Mouse (Mus musculus): Measurements from ENCODE around the gene Abcb6.

Gene Abcb6

DNA sequence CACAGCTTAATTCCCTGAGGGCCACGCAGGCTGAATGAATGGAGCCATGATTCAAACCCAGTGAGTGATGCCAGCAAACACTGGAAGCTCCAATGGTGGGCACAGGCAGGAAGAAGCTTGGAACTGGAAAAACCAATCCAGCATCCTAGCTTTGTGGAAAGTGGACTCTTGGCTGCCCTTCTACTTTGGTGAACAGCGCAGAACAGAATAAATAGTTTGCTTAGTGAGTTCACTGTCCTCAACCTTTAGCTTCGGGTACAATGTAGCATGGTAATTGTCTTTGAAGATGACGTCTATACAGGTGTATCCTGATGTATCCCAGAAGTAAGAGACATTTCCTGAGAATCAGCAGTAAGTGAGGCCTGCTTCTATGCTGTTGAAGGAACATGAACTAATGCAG, 31.5 kb downstream of the Abcb6 start:
- in situ Hi-C loops (cut with MboI; ENCODE audit: low sequenced_read_pairs): no loop called here

DNA sequence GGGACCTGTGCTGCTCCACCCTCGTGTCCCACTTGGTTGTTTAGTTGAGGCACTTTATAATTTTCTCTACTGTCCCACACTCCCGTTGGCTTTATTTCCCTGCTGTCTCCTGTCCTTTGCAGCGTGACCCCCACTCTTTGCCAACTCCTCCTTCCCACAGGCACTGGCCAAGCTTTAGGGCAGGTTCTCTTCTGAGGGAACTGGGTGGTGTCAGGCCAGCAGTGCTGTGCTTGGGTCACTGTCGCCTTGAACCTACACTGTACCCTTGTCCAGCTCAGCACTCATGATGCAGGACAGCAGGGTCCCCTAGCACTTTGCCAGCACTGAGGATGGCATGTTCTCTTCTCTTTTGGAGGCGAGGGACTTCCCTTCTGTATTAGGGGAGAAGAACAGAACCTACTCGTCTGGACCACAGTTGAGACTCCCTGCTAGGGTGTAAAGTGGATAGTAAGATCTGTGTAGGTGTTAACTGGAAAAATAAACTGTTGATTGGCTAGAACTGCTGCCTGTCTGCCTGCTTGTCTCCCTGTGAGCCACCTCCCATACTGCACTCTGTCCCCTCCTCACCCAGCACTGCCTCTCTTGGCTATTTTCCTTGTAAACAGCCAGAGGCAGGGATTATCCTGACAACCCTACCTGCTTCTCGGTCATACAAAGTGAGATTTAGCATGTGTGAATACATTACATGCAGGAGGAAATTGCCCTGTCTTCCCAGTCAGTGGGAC, 32.6 kb downstream of the Abcb6 start:
- in situ Hi-C loops (cut with MboI; ENCODE audit: low sequenced_read_pairs): no loop called here

DNA sequence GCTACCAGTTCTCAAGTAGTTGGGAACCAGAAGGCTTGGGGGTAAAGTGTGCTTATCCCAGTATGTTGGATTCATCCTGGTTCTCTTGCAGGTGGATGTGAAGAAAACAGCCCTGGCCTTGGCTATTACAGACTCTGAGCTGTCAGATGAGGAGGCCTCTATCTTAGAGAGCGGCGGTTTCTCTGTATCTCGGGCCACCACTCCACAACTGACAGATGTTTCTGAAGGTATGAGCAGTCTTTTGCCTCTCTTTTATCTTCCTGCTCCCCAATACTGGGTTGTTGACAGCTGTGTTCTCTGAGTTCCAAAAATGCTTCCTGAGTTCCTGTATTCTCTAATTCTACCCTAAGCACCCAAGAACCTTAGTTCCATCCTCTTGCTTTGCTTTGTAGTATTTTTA, 34.6 kb downstream of the Abcb6 start:
- in situ Hi-C loops (cut with MboI; ENCODE audit: low sequenced_read_pairs): no loop called here

DNA sequence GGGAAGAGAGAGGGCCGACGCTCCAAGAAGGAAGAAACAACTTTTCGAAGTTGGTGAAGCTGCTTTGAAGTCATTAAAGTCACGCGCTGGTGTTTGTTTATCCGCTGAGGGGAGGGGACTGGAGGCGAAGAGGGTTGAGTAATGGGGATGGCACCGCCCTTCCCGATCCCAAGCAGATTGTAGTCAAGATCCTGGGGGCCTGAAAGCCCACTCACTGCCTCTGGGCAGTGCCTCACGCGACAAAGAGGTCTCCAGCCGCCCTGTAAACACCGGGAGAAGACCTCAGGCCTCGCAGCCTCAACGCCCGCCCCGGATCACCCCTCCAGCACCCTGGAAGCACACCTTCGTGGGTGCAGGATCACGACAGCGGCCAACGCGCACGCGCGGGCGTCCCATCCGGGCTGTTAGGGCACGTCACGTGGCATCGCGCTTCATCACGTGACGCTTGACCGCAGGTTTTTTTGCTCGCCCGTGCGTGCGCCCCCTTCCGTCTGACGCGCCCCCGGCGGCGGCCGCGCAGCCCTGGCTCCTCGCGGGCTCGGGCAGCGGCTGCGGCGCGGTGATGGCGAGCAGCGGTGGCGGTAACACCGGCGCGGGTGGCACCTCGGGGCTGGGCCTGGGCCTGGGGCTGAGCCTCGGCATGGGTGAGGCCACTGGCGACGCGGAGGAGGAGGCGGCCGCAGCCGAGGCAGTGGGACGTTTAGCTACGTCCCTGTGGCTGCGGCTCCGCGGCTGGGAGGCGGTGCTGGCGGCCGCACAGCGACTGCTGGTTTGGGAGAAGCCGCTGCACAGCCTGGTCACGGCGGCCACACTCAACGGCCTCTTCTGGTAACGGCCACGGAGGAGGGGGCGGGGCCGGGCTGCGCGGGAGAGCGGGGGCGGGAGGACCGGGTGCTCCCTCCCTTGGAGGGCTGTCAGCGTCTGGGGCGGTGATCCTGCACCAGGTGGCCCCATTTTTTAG, 37.6 kb downstream of the Abcb6 start, which contains the start of the genes Cnppd1 and Retreg2:
TSS of gene Cnppd1 (minus strand) at position 411 of the 961 bp plus-strand sequence.
TSS of gene Retreg2 (plus strand) at position 478 of the 961 bp plus-strand sequence.
- in situ Hi-C loops (cut with MboI; ENCODE audit: low sequenced_read_pairs): no loop called here

DNA sequence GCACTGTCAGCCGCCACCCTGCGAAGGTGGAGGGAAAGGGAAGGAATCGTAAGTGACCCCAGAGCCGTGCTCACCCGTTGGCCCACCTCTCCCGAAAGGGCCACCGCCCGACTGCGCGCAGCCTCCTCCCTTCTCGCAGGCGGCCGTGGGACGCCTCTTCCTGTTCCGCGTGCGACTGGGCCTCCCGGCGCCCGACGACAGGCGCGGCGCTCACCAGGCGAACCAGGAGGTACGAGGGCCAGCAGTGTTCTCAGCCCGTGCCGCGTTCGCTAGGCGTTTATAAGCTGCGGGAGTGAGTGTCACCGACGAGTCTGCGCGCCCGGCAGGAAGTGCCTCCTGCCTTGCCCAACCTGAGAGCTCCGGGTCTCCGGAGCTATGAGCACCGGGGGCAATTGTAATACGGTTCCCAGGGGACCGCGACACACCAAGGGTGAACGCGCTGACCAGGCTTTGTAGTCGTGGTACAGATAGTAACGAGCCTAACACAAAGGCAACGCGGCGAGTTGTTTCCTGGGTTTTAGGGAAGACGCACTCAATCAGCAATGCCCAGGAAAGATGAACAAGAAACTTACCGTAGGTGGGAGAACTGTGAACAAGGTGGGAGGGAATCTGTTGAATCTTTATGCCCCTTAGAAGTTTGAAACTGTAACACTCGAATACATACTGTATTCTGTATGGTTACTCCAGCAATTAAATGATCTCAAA, 38.6 kb downstream of the Abcb6 start:
- in situ Hi-C loops (cut with MboI; ENCODE audit: low sequenced_read_pairs): no loop called here

DNA sequence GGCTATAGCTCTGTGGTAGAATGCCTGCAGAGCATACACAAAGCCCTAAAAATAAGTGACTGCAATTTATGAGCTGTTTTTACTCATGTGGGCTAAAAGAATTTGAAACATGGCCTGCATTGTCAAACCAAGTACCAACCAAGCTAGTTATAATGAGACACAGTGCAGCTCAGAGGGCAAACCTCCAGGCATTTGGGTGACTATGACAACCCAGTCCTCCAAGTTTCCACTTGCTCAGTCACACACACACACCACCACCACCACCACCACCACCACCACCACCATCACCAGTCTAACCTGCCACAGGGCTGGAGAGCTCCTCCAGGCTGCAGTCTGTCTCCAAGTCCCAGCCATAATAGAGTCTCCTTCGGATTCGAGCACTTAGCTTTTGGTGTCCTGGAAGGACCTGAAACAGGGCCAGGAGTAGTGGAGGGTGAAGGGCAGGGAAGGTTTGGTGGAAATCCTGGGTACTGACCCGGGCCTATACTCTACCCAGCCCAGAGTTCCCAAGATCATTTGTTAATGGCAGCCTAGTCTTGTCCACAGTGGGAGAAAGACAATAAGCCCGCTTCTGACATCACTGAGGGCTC, 39.5 kb downstream of the Abcb6 start:
- in situ Hi-C loops (cut with MboI; ENCODE audit: low sequenced_read_pairs): no loop called here

DNA sequence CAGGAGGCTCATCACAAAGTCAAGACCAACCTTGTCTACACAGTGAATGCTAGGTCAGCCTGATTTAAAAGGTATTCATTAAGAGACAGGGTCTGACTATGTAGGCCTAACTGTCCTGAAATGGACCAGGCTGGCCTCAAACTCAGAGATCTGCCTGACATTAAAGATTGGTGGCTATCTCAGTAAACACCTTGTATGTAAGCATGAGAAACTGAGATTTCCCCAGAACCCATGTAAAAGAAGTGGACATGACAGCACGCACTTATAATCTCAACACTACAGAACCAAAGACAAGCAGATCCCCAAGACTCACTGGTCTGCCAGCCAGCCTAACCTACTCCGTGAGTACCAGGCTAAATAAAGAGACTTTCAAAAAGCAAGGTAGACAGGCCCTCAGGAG, 41.7 kb downstream of the Abcb6 start:
- in situ Hi-C loops (cut with MboI; ENCODE audit: low sequenced_read_pairs): no loop called here

DNA sequence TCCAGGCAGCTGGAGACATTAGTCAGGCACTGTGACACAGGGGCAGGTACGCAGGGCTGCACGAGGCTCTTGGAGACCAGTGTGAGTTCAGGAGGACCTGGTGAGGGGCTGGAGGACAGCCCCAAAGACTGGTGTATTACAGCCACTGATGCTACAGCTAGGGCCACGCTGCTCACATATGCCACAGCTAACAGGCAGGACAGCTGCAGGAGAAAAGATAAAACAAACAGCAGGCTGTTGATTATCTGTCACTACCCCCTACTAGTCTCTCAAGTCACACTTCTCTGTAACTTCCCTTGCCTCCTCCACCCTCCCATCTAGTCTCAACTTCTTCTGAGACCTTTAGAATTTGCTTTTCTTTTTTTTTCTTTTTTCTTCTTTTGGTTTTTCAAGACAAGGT, 43.5 kb downstream of the Abcb6 start:
- in situ Hi-C loops (cut with MboI; ENCODE audit: low sequenced_read_pairs): no loop called here

DNA sequence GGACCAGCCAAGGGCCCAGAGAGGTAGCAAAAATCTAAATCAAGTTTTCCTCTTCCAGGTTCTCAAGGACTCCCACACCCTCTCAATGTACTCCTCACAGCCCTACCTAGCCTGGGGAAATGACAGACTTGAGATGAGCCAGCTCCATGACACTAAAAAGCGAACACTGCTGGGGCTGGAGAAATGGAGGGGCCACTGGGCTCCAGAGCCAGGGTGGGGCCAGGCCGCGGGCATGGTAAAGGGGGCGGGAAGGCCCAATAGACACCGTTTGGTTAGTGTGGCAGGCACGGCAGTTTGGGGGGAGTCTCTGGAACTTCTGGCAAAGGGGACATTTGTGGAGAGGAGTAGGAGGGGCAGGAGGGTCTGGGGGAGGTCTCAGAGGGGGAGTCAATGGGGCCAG, 43.9 kb downstream of the Abcb6 start:
- in situ Hi-C loops (cut with MboI; ENCODE audit: low sequenced_read_pairs): no loop called here

DNA sequence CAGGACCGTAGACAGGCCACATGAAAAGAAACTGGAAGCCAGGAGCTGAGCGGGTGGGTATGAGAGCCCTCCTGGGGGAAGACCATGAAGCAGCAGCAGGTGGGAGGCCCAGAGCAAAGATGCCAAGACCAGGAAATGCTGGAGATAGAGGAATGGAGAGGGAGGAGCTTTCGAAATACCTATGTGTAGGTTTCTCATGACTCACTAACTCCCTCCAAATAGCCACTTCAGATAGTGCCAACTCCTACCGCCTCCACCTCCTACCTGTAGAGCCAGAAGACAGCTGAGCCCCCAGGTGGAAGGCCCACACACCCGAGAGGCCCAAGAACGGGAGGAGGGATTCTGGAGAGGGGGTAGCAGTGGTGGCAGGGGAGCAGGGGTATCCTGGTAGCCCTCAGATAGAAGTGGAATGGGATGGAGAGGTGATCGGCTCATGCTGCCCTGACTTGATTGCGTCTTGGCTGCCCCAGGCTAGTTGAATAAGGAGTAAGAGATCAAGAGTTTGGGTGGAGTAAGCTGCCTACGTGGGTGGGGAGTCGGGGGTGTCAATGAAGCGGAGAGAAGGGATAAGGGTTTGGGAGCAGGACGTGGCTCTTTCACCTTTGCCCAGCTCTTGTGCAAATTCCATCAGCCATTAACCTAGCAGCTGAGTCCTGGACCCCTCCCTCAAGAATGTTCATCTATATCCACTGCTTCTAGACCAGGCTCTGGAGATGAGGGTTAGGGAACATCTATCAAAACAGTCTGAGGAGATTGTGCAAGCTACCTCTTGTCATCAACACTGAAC, 46.6 kb downstream of the Abcb6 start, which contains the start of gene Slc23a3:
TSS of gene Slc23a3 (minus strand) at position 470 of the 787 bp plus-strand sequence.
- in situ Hi-C loops (cut with MboI; ENCODE audit: low sequenced_read_pairs): no loop called here

DNA sequence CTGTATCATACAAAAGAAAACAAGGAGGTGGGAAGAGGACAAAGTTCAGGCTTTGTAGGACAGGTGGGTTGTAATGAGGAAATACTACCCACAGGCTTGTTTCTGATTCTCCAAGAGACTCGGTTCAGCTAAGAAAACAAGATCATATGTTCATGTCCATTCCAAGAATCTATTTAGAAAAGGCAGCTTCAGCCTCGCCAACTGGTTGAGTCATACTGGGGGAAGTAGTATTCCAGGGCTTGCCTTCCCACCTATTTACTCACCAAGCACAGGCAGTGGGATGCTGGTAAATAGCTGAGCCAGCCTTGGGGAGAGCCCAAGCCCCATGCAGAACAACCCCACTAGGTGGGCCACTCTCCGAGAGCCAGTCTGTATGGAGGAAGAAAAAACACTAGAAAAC, 51.6 kb downstream of the Abcb6 start:
- in situ Hi-C loops (cut with MboI; ENCODE audit: low sequenced_read_pairs): no loop called here

DNA sequence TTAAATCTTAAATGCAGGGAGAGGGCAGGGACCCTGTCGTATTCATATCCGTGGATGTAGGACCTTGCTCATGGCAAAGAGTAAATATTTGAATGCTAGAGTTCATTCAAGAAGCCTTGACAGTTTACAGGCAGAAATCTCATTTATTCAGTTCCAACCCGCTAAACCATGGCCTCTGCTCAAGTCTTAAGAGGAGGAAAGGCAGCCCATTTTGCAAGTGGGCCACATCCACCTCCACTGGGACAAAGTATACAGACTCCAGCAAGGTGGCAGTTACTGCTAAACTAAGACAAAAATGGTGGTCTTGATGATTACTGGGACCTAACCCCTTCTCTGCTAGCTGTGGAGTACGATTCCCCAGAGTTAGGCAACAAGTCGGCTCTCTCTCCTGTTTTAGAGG, 54.8 kb downstream of the Abcb6 start:
- in situ Hi-C loops (cut with MboI; ENCODE audit: low sequenced_read_pairs): no loop called here

DNA sequence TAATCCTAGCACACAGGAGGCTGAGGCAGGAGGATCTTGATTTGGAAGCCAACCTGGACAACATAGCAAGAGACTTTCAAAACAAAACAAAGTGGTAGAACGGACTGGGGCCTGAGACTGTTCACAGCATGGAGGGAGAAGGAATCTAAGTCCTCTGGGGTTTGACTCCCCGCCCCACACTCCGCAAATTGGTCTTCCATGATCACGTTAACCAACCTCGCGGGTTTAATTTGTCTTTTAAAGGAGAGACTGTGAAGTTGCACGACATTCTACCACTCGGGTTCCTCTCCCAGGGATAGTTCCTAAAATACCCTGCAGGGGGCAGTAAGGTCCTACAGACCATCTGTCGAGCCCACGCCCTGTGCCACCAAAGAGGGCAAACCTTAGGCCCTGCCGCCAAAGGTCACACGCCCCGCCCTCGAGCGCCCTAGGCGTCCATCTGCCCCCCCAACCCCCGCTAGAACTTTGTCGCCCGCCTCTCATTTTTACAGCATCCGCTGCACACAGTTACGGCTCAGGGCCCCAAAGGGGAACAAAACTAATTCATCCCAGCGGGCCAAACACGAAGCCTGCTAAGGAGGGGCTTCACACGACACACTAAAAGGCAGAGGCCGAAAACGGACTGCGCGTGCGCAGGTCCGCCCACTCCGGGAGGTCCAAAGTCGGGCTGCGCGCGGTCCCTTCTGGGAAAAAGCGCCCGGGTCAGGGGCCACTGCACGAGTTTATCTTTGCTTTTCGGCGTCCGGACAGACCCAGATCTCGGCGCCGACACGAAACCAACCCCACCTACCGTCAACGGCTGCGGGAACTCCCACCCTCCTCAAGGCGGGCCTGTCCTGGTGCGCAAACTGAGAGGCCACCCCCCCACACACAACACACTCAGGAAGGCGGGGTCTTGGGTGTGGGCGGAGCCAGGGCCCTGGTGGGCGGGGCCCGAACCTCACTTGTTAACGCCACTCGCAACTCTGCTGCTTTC, 55.6 kb downstream of the Abcb6 start, which contains the start of gene Nhej1:
TSS of gene Nhej1 (minus strand) at position 855 of the 976 bp plus-strand sequence.
- in situ Hi-C loops (cut with MboI; ENCODE audit: low sequenced_read_pairs): no loop called here

DNA sequence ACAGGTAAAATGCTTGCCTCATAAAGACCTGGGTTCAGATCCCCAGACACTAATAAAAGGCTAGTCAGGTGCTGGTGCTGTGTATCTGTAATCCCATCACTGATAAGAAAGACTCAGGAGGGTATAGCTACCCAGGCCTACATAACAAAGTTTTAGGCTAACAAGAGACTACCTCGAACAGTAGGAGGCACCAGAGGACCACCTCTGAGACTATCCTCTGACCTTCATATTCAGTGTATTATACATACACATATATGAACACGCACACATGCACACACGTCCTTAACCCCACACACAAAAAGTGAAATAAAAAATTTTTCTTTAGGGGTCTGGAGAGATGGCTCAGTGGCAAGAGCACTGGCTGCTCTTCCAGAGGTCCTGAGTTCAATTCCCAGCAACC, 58.0 kb downstream of the Abcb6 start:
- in situ Hi-C loops (cut with MboI; ENCODE audit: low sequenced_read_pairs): no loop called here

Data from CH12F3 (cell line).